Mouse (Mus musculus) forebrain, embryonic 16.5 days (tissue): ENCODE measurements at regions not wholly inside any gene's neighbourhood (a gene's known extent, or its start where the extent isn't known, plus 50 kb on each side); places are given as distances from the start of the nearest gene placed in this dataset.
"Not testable (repeated sequence)": the region's sequence is repeated elsewhere in the genome, so short reads cannot be mapped to it uniquely, and the experiment has no call there.

ENCODE experiments used
- ATAC-seq: fragments of 200-750 bp; cut with Nextera tagmentation; 2 replicates; pipeline ENCODE4 v1.8.0; 2017; ENCODE audit warnings: mild to moderate bottlenecking, moderate library complexity
- H3K27ac ChIP-seq: fragments of 300-500 bp; sonication (generic); 2 replicates; pipeline ENCODE4 v1.5.1; 2014; ENCODE audit warnings: low read length, control low read depth
- H3K27me3 ChIP-seq: fragments of 300-500 bp; sonication (generic); replicated peaks from 2 replicates; pipeline ENCODE4 v1.6.1; 2014; ENCODE audit warnings: low read length; ENCODE audit not compliant: control insufficient read depth, insufficient read depth
- H3K36me3 ChIP-seq: fragments of 300-500 bp; sonication (generic); 2 replicates; pipeline ENCODE4 v1.6.1; 2014; ENCODE audit not compliant: control insufficient read depth, insufficient read depth
- H3K4me1 ChIP-seq: fragments of 300-500 bp; sonication (generic); replicated peaks from 2 replicates; pipeline ENCODE4 v1.6.1; 2014; ENCODE audit warnings: low read length; ENCODE audit not compliant: control insufficient read depth, insufficient read depth
- H3K4me2 ChIP-seq: fragments of 300-500 bp; sonication (generic); 2 replicates; pipeline ENCODE4 v1.6.1; 2014; ENCODE audit warnings: mild to moderate bottlenecking, low read length, control low read depth
- H3K4me3 ChIP-seq: fragments of 300-500 bp; sonication (generic); replicated peaks from 2 replicates; pipeline ENCODE4 v1.5.1; 2014; ENCODE audit warnings: mild to moderate bottlenecking, low read length, control low read depth
- H3K9ac ChIP-seq: fragments of 300-500 bp; sonication (generic); replicated peaks from 2 replicates; pipeline ENCODE4 v1.6.1; 2014; ENCODE audit warnings: low read depth, low read length, control low read depth
- H3K9me3 ChIP-seq: fragments of 300-500 bp; sonication (generic); 2 replicates; pipeline ENCODE4 v1.6.1; 2016; ENCODE audit warnings: low read length; ENCODE audit not compliant: control insufficient read depth
- WGBS: fragments of 180-500 bp; shearing (Covaris S2); extraction: QIAGEN DNeasy Blood & Tissue Kit; methylation state at CpG from one replicate; pipeline ENCODE4 v1.1.7; 2014; 5-methylcytosine and 5-hydroxymethylcytosine counted together

GRCm38 (mm10) chr10:104021593-104021992, 121.2 kb upstream of the Gm21293 start:
- H3K4me1 ChIP-seq, result no peaks in the 10 kb centered on the region
- no peaks in the 10 kb centered on the region for H3K36me3 ChIP-seq
- no peaks in the 10 kb centered on the region for H3K27me3 ChIP-seq
- H3K9me3 ChIP-seq, result no peaks in the 10 kb centered on the region
- no peak for ATAC-seq
- no peak overlapping the region for H3K27ac ChIP-seq
- H3K4me2 ChIP-seq, result no peak overlapping the region
- H3K9ac ChIP-seq, result no peak overlapping the region
- no peak overlapping the region for H3K4me3 ChIP-seq

DNA sequence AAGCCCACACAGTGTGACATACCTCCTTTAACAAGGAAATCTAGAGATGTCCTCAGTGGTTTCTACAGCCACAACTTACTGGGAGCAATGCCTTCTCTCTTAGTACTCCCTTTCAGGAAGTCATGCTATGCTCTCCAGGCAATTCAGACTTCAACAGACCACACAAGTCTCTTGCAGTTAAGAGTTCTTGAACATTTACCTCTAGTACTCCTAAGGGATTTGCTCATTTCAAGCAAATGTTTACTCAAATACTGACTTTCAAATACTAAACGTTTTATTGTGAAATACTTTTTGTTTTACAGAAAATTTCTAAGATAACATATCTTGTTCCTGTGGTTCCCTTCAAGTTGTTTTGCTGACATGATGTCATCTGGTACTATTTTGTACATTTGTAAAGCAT, 114.6 kb upstream of the Gm21293 start:
- Histone ChIP-seq H3K4me2 (no peak overlapping the region), H3K9ac (no peak overlapping the region), H3K9me3 (no peaks in the 10 kb centered on the region), H3K4me3 (no peak overlapping the region), H3K4me1 (no peaks in the 10 kb centered on the region), H3K36me3 (no peaks in the 10 kb centered on the region), H3K27ac (no peak overlapping the region), H3K27me3 (no peaks in the 10 kb centered on the region)
- 61% methylated on average over 1 of the region's 1 CpGs for WGBS
- no peak for ATAC-seq

DNA sequence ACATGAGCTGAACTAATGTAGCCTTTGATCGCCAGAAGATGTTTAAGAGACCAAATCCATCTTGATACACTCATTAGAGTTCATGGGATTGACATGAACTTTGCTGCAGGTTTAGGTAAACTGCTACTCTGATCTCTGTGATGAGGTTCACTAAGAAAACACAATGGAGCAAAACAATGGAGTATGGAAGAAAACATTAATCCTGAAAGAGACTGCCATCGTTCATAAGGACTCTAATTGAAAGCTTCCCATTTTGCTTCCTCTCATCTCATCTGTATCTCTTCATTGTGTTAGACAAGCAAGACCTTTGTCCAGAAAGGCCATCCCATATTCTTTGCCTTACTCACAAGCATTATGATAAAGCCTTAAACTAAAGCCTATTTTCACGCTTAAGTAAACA, 110.0 kb upstream of the Gm21293 start:
- H3K36me3 ChIP-seq, result no peaks in the 10 kb centered on the region
- H3K4me1 ChIP-seq, result no peaks in the 10 kb centered on the region
- no peak for ATAC-seq
- no peak overlapping the region for H3K4me3 ChIP-seq
- no peak overlapping the region for H3K27ac ChIP-seq
- no peaks in the 10 kb centered on the region for H3K27me3 ChIP-seq
- no peak overlapping the region for H3K9ac ChIP-seq
- no peaks in the 10 kb centered on the region for H3K9me3 ChIP-seq
- H3K4me2 ChIP-seq, result no peak overlapping the region
- WGBS, result 70% methylated on average over 3 of the region's 3 CpGs

GRCm38 (mm10) chr10:104041729-104042386, 100.9 kb upstream of the Gm21293 start:
- H3K27ac ChIP-seq, H3K4me1 ChIP-seq, H3K36me3 ChIP-seq, H3K4me3 ChIP-seq, H3K9ac ChIP-seq, H3K27me3 ChIP-seq, H3K9me3 ChIP-seq, ATAC-seq, H3K4me2 ChIP-seq: not testable (repeated sequence)
- 88% methylated on average over 2 of the region's 2 CpGs for WGBS

DNA sequence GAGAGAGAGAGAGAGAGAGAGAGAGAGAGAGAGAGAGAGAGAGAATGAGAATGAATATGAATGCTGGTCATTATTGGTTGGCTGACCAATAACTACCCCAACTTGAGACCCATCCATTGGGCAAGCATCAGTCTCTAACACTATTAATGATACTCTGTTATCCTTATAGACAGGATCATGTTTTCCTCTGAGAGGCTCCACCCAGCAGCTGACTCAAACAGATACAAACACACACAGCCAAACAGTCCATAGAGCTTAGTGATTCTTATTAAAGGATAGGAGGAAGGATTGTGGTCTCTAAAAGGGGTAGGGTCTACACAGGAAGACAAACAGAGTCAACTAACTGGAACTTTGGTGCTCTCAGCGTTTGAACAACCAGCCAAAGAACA, 100.4 kb upstream of the Gm21293 start:
- Histone ChIP-seq H3K4me2 (no peak overlapping the region), H3K4me1 (no peaks in the 10 kb centered on the region), H3K27ac (no peak overlapping the region), H3K4me3 (no peak overlapping the region), H3K36me3 (no peaks in the 10 kb centered on the region), H3K9ac (no peak overlapping the region), H3K27me3 (no peaks in the 10 kb centered on the region), H3K9me3 (no peaks in the 10 kb centered on the region)
- WGBS, result 82% methylated on average over 1 of the region's 1 CpGs
- no peak for ATAC-seq

GRCm38 (mm10) chr10:104043569-104043968, 99.2 kb upstream of the Gm21293 start:
- H3K9ac ChIP-seq, result no peak overlapping the region
- H3K4me1 ChIP-seq, result no peaks in the 10 kb centered on the region
- no peak overlapping the region for H3K4me3 ChIP-seq
- H3K9me3 ChIP-seq, result no peaks in the 10 kb centered on the region
- ATAC-seq, result no peak
- H3K27ac ChIP-seq, result no peak overlapping the region
- H3K4me2 ChIP-seq, result no peak overlapping the region
- 100% methylated on average over 1 of the region's 1 CpGs for WGBS
- no peaks in the 10 kb centered on the region for H3K36me3 ChIP-seq
- no peaks in the 10 kb centered on the region for H3K27me3 ChIP-seq
